Mouse (Mus musculus): ENCODE data around the gene Shcbp1l.

- peak; percentile 85 for TF ChIP-seq CTCF (IDR thresholded peaks at IDR 0.05; ENCODE audit: low read depth, low read length)
- TF ChIP-seq POLR2A (IDR thresholded peaks at IDR 0.05; ENCODE audit: extremely low read depth, insufficient read depth, low read length), result no peak
Measured at GRCm38 (mm10) chr1:153401765-153402164, 23.2 kb upstream of the Shcbp1l start.

All from liver, adult 2 months (tissue).